Mouse (Mus musculus): ENCODE measurements around the gene Gm45234. TPM values are rescaled to one million over a fixed set of nuclear protein-coding genes. Genes with fewer than 3 reads are reported as not detected.

Gm45234 gene
- polyA plus RNA-seq, 1 experiment = not detected

DNA sequence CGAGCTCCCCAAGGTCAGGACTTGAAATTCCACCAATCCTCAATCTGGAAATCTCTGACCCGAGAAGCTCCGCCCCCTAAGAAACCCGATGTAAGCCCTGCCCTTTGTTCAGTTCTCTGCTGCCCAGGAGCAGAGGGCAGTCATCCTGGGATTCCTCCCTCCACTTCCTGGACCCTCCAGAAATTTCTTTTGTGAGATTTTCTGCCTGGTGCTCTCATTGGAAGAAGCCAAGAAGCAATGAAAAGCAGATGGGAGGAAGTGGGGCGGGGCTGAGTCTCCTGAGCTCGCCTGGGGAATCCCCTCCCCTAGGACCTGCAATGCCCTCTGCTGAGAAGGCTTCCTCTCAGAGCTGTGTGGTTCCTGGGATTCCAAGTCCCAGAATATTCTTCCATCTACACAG, 26.6 kb upstream of the Gm45234 start:
- DNase-seq (ENCODE audit: low read depth) = peak; percentile 43

DNA sequence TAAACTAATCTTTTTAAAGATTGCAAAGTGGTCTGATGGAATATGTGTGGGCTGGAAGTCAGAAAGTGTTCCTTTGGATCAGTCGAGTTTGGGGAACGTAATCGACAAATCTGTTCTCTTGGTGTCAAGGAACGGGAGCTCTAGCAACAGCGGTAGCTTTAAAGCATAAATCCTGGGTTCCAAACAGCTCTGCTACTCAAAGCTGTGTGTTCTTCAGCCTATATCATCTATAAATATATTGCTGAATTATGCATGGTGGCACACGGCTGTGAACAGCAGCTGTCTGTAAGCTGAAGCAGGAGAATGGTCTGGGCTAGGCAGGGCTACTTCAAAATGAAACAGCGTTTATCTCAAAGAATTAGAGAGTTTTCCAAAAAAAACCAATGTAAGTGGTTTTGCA, 25.1 kb upstream of the Gm45234 start:
- no peak for DNase-seq (ENCODE audit: low read depth)
- TF ChIP-seq CTCF (IDR thresholded peaks at IDR 0.05; ENCODE audit: borderline replicate concordance, extremely low read depth, insufficient read depth, insufficient read length) (no peak), POLR2A (IDR thresholded peaks at IDR 0.05; ENCODE audit: borderline replicate concordance, extremely low read depth, insufficient read depth, insufficient read length, poor library complexity, severe bottlenecking) (no peak)

More for the DNA sequence above, 26.6 kb upstream of the Gm45234 start:
- TF ChIP-seq CTCF (IDR thresholded peaks at IDR 0.05; ENCODE audit: borderline replicate concordance, extremely low read depth, insufficient read depth, insufficient read length) (no peak), POLR2A (IDR thresholded peaks at IDR 0.05; ENCODE audit: borderline replicate concordance, extremely low read depth, insufficient read depth, insufficient read length, poor library complexity, severe bottlenecking) (no peak)

DNA sequence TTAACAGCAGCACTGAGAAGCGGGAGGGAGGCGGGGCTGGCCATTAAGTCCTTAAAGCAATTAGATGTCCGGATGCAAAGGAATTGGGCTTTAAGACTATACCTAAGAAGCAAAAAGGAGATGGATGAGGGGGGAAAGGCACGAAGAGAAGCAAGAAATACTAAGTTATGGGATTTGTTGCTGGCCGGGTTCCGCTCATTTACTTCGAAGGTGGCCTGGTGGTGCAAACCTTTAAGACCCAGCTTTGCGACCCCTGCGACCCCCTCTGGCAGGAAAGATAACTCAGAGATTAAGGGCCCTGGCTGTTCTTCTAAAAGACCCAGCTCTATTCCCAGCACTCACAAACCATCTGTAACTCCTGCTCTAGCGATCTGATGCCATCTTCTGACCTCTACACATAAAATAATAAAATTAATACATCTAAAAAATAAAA, 24.2 kb upstream of the Gm45234 start:
- DNase-seq (ENCODE audit: low read depth) = no peak
- no peak for TF ChIP-seq POLR2A (IDR thresholded peaks at IDR 0.05; ENCODE audit: borderline replicate concordance, extremely low read depth, insufficient read depth, insufficient read length, poor library complexity, severe bottlenecking)
- 0 out of 2 replicates have a peak, but pooled peaks have one; percentile 11 for TF ChIP-seq CTCF (IDR thresholded peaks at IDR 0.05; ENCODE audit: borderline replicate concordance, extremely low read depth, insufficient read depth, insufficient read length)

DNA sequence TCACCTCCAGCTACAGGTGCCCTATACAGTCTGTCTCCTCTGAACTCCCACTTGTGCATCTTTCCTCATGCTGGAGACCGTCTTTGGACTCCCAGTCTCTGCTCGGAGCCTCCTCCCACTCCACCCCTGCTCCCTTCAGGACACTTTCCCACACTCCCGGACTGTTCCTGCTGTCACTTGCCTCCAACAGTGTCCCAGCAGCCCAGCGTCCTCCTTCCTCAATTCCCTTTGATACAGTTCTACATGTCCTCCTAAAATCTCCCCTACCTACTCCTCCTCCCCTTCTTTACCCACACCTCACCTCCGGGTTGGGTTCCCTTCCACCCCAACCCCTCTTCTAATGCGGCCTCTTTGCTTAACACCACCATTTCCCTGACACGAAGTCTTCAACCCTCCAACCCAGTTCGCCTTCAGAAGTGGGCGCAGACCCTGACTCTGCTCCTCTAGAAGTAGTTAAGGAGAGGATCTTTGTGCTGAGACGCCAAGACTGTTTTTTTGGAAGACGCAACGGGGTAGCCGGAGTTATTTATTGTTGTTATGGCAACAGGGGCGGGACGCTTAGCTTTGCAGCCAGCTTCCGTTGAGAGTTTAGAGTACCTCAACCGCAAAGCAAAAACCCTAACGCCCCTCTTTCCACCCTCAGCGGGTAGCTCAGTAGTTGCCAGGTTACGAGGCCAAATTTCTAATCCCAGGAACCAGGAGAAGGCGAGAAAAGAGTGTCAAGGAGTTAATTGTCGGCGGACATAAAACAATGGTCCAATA, 23.6 kb upstream of the Gm45234 start, which contains the start of gene Lrrc23:
Gene Lrrc23 (minus strand): TSS at position 506 of the 762 bp plus-strand sequence.
- peak; percentile 81 for DNase-seq (ENCODE audit: low read depth)
- TF ChIP-seq POLR2A (IDR thresholded peaks at IDR 0.05; ENCODE audit: borderline replicate concordance, extremely low read depth, insufficient read depth, insufficient read length, poor library complexity, severe bottlenecking) (no peak), CTCF (IDR thresholded peaks at IDR 0.05; ENCODE audit: borderline replicate concordance, extremely low read depth, insufficient read depth, insufficient read length) (no peak)

DNA sequence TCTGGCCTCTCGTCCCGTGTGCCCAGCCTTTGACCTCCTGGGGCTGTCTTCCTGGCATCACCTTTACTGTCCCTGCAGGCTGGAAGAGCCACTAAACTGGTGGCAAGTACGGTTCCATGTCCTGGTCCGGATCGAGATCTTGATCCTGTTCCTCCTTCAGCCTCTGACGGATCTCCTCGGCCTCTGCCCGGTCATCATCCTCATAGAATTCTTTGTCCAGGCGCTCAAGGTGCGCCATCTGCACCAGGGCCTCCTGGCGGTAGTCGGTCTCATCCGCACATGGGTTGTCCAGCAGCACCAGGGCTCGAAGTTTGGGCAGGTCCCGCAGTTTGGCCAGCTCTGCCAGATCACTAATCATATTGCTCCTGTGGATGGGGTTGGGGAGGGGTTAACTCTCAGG, 14.7 kb upstream of the Gm45234 start:
- no peak for DNase-seq (ENCODE audit: low read depth)

DNA sequence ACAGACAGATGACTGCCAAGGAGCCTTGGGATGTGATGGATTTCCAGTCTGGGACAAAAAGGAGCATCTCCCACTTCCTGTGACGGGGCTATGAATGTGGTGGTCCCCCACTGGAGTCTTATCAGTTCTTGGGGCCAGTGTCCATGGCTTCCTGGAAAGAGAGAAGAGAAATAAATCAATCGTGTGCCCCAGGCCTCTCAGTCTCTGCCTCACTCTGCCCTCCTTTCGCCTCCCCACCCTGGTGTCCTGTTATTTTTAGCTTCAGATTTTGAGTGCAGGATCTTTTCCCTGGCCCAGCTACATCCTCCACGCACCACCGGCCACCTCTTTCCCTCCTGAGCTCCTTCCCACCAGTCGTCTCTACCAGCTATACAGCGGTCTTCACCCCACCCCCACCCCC, 14.2 kb upstream of the Gm45234 start:
- TF ChIP-seq POLR2A (IDR thresholded peaks at IDR 0.05; ENCODE audit: borderline replicate concordance, extremely low read depth, insufficient read depth, insufficient read length, poor library complexity, severe bottlenecking) = no peak
- TF ChIP-seq CTCF (IDR thresholded peaks at IDR 0.05; ENCODE audit: borderline replicate concordance, extremely low read depth, insufficient read depth, insufficient read length) = no peak
- no peak for DNase-seq (ENCODE audit: low read depth)

More for the DNA sequence above, 14.7 kb upstream of the Gm45234 start:
- TF ChIP-seq CTCF (IDR thresholded peaks at IDR 0.05; ENCODE audit: borderline replicate concordance, extremely low read depth, insufficient read depth, insufficient read length) (no peak), POLR2A (IDR thresholded peaks at IDR 0.05; ENCODE audit: borderline replicate concordance, extremely low read depth, insufficient read depth, insufficient read length, poor library complexity, severe bottlenecking) (no peak)

DNA sequence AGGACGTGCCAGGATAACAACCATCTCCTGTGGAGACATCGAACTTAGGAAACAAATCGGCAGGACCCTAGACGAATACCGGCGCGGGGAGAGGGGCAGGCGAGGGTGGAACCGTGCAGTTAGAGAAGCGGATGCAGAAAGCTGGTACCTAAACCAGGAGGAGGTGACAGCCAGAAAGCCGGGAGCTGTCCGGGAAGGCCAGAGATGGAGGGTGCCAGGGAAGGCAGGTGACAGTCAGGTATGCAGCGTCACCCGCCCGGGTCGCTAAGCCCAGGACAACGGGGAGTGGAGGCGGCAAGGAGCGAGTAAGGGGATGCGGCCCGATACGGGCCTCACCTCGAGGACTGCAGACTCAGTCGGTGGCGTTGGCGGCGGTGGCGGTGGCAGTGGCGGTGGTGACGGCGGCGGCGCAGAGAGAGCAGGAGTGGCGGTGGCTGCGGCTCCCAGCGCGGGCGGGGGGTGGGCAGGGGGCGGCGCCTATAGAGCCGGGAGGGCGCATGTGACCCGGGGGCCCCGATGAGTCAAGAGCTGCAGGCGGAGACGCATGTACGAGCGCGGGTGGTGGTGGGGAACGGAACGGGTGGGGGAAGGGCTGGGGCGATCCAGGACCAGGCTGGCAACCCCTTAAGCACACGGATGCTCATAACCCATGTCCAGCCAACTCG, 13.4 kb upstream of the Gm45234 start, which contains the start of gene Eno2:
Gene Eno2 (minus strand): TSS at position 573 of the 665 bp plus-strand sequence.
- DNase-seq (ENCODE audit: low read depth) = peak; percentile 88
- TF ChIP-seq POLR2A (IDR thresholded peaks at IDR 0.05; ENCODE audit: borderline replicate concordance, extremely low read depth, insufficient read depth, insufficient read length, poor library complexity, severe bottlenecking) (peak; percentile 22; the same call in 1 of the 2 replicates), CTCF (IDR thresholded peaks at IDR 0.05; ENCODE audit: borderline replicate concordance, extremely low read depth, insufficient read depth, insufficient read length) (no peak)

DNA sequence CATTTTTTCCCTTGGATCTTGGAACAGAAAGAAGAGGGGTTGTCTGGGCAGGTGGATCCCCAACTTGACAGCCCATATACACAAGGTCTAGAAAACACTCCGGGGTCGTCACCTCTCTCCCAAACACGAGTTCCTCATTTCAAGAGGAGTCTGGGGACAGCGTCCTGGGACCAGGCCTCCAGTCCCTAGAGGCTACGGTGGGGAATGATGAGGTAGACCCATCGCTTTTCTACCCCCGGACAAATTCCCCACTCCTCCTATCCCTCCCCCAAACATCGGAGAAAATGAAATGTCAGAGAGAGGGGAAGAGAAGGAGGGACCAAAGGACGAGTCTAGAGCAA, 12.9 kb upstream of the Gm45234 start:
- TF ChIP-seq POLR2A (IDR thresholded peaks at IDR 0.05; ENCODE audit: borderline replicate concordance, extremely low read depth, insufficient read depth, insufficient read length, poor library complexity, severe bottlenecking) = no peak
- TF ChIP-seq CTCF (IDR thresholded peaks at IDR 0.05; ENCODE audit: borderline replicate concordance, extremely low read depth, insufficient read depth, insufficient read length) = no peak
- DNase-seq (ENCODE audit: low read depth) = no peak

DNA sequence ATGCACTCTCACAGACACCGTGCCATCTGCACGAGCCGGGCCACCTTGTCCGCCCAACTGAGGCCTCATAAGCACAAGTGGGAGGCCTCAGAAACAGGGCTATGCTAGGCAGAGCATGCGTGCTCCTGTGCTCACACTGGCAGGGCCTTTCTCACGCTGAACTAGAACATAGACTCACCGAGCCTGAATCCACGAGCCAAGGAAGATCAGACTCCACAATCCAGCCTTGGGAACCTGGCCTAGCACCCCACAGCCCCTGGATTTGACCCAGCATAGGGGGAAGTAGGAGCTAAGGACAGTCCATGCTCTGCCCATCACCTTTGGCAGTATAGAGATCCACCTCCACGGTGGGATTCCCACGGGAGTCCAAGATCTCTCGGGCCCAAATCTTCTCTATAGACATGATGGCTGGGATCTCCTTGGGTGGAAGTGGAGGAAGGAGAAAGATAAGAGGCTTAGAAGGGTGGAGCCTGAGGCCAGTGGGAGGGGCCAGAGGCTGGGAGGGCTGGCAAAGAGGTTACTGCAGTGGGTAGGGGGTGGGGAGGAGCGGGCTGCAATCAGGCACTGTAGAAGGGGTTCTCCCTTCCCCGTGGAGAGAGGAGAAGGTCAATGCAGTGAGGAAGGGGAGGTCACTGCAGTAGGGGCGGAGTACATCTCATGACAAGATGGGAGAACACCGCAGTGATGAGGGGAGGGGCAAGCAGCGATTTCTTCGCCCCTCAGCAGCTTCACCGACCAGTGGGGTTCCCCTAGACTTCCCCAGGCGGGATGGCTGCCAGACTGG, 12.3 kb upstream of the Gm45234 start:
- DNase-seq (ENCODE audit: low read depth) = peak; percentile 45
- TF ChIP-seq POLR2A (IDR thresholded peaks at IDR 0.05; ENCODE audit: borderline replicate concordance, extremely low read depth, insufficient read depth, insufficient read length, poor library complexity, severe bottlenecking) (no peak), CTCF (IDR thresholded peaks at IDR 0.05; ENCODE audit: borderline replicate concordance, extremely low read depth, insufficient read depth, insufficient read length) (no peak)

DNA sequence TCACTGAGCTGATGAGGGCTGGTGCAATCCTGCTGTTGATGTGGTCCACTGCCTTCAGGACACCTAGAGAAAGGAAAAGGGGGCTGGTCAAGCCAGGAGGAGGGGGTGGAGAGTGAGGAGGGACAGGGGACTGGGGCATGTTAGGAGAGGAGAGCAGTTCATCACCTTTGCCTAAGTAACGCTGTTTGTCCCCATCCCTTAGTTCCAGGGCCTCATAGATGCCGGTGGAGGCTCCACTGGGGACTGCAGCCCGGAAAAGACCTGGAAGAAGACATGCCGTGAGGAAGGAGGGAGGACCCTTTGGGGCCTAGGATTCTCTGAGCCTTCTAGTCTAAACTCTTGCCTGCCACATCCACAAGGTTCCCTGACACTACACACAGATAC, 11.7 kb upstream of the Gm45234 start:
- TF ChIP-seq POLR2A (IDR thresholded peaks at IDR 0.05; ENCODE audit: borderline replicate concordance, extremely low read depth, insufficient read depth, insufficient read length, poor library complexity, severe bottlenecking) (no peak), CTCF (IDR thresholded peaks at IDR 0.05; ENCODE audit: borderline replicate concordance, extremely low read depth, insufficient read depth, insufficient read length) (no peak)
- no peak for DNase-seq (ENCODE audit: low read depth)

DNA sequence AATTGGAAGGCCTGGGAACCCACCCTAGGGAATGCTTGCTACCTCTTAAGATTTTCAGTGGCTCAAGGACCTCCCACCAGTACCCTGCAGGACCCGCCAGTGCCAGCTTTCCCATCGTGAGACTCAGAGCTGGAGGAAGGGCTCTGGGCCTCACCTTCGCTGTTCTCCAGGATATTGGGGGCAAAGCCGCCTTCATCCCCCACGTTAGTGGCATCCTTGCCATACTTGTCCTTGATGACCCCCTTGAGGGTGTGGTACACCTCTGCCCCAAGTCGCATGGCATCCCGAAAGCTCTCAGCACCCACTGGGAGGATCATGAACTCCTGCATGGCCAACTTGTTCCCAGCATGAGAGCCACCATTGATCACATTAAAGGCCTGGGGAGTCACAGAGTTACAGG, 10.1 kb upstream of the Gm45234 start:
- no peak for DNase-seq (ENCODE audit: low read depth)
- TF ChIP-seq POLR2A (IDR thresholded peaks at IDR 0.05; ENCODE audit: borderline replicate concordance, extremely low read depth, insufficient read depth, insufficient read length, poor library complexity, severe bottlenecking) = no peak
- no peak for TF ChIP-seq CTCF (IDR thresholded peaks at IDR 0.05; ENCODE audit: borderline replicate concordance, extremely low read depth, insufficient read depth, insufficient read length)
